Mouse (Mus musculus): ENCODE measurements around the gene Cxcr4. TPM values are rescaled to one million over a fixed set of nuclear protein-coding genes. Genes with fewer than 3 reads are reported as not detected.

Cxcr4 gene
- total RNA-seq, 2 experiments from 2014 or later = 6.0 to 6.7 TPM

GRCm38 (mm10) chr1:128549442-128549841, 42.7 kb downstream of the Cxcr4 start:
- H3K27ac ChIP-seq = no peak overlapping the region
- no peak for TF ChIP-seq CTCF (conservative IDR thresholded peaks at IDR 0.05)
- no peak for DNase-seq (ENCODE audit: low spot score in 2 of 2)
- no peak overlapping the region for H3K4me3 ChIP-seq

GRCm38 (mm10) chr1:128549007-128549406, 43.1 kb downstream of the Cxcr4 start:
- TF ChIP-seq CTCF (conservative IDR thresholded peaks at IDR 0.05) = no peak

GRCm38 (mm10) chr1:128548220-128548998, 43.7 kb downstream of the Cxcr4 start:
- TF ChIP-seq CTCF (conservative IDR thresholded peaks at IDR 0.05) = no peak
- H3K27ac ChIP-seq = no peak overlapping the region
- DNase-seq (ENCODE audit: low spot score in 2 of 2) = no peak
- no peak overlapping the region for H3K4me3 ChIP-seq

More at GRCm38 (mm10) chr1:128549007-128549406, 43.1 kb downstream of the Cxcr4 start:
- DNase-seq (ENCODE audit: low spot score in 2 of 2) = no peak
- Histone ChIP-seq H3K4me3 (no peak overlapping the region), H3K27ac (no peak overlapping the region)

- no peak for DNase-seq (ENCODE audit: low spot score in 2 of 2)
- Histone ChIP-seq H3K4me3 (no peak overlapping the region), H3K27ac (no peak overlapping the region)
- TF ChIP-seq CTCF (conservative IDR thresholded peaks at IDR 0.05) = no peak
Measured at GRCm38 (mm10) chr1:128545672-128546071, 46.4 kb downstream of the Cxcr4 start.

- Histone ChIP-seq H3K27ac (no peak overlapping the region), H3K4me3 (no peak overlapping the region)
- DNase-seq (ENCODE audit: low spot score in 2 of 2) = no peak
- no peak for TF ChIP-seq CTCF (conservative IDR thresholded peaks at IDR 0.05)
Measured at GRCm38 (mm10) chr1:128543137-128543536, 49.0 kb downstream of the Cxcr4 start.

- H3K4me3 ChIP-seq = no peak overlapping the region
- no peak for DNase-seq (ENCODE audit: low spot score in 2 of 2)
- H3K27ac ChIP-seq = no peak overlapping the region
- peak; percentile 37; the same call in 1 of the 2 replicates for TF ChIP-seq CTCF (conservative IDR thresholded peaks at IDR 0.05)
Measured at GRCm38 (mm10) chr1:128542555-128542954, 49.5 kb downstream of the Cxcr4 start.

GRCm38 (mm10) chr1:128540213-128540612, 51.9 kb downstream of the Cxcr4 start:
- no peak overlapping the region for H3K4me3 ChIP-seq
- no peak for DNase-seq (ENCODE audit: low spot score in 2 of 2)
- H3K27ac ChIP-seq = no peak overlapping the region
- no peak for TF ChIP-seq CTCF (conservative IDR thresholded peaks at IDR 0.05)

- DNase-seq (ENCODE audit: low spot score in 2 of 2) = no peak
- no peak for TF ChIP-seq CTCF (conservative IDR thresholded peaks at IDR 0.05)
- Histone ChIP-seq H3K4me3 (no peak overlapping the region), H3K27ac (no peak overlapping the region)
Measured at GRCm38 (mm10) chr1:128539555-128539954, 52.5 kb downstream of the Cxcr4 start.

Other genes starting within 250 kb of the Cxcr4 start
- 10 to 100 TPM; 17.6 to 23.4 TPM for gene Mcm6, start 232.6 kb downstream of the Cxcr4 start, total RNA-seq (2021)
- gene Dars, start 174.9 kb downstream of the Cxcr4 start, total RNA-seq (2021) = 10 to 100 TPM; 66.3 to 68.0 TPM